Mouse (Mus musculus): ENCODE results near the gene Cd34. TPM values are rescaled to one million over a fixed set of nuclear protein-coding genes. Genes with fewer than 3 reads are reported as not detected.

Gene Cd34
- polyA plus RNA-seq, 1 experiment from 2014 or later: 53.7 TPM

- Histone ChIP-seq H3K27me3 (ENCODE audit: insufficient read depth, poor library complexity, severe bottlenecking) (peaks cover 26% of the 10 kb centered on the region), H3K9me3 (no peaks in the 10 kb centered on the region), H3K4me3 (no peak overlapping the region), H3K4me1 (replicated peaks) (peaks cover 8% of the 10 kb centered on the region), H3K36me3 (no peaks in the 10 kb centered on the region), H3K27ac (no peak overlapping the region)
- DNase-seq (ENCODE audit: low spot score): no peak
Observed at GRCm38 (mm10) chr1:194942912-194943311, 4.3 kb downstream of the Cd34 start.

- 91% methylated on average over 5 of the region's 5 CpGs for WGBS
- Histone ChIP-seq H3K27ac (no peak overlapping the region), H3K4me3 (no peak overlapping the region), H3K9me3 (no peaks in the 10 kb centered on the region), H3K36me3 (no peaks in the 10 kb centered on the region), H3K4me1 (replicated peaks) (peaks cover 8% of the 10 kb centered on the region), H3K27me3 (ENCODE audit: insufficient read depth, poor library complexity, severe bottlenecking) (peaks cover 21% of the 10 kb centered on the region)
- no peak for DNase-seq (ENCODE audit: low spot score)
Observed at GRCm38 (mm10) chr1:194943485-194943884, 4.9 kb downstream of the Cd34 start.

- Histone ChIP-seq H3K4me1 (replicated peaks) (no peaks in the 10 kb centered on the region), H3K27ac (no peak overlapping the region), H3K27me3 (ENCODE audit: insufficient read depth, poor library complexity, severe bottlenecking) (0 out of 2 replicates have a peak, but pooled peaks cover 2% of the 10 kb centered on the region), H3K36me3 (no peaks in the 10 kb centered on the region), H3K9me3 (no peaks in the 10 kb centered on the region), H3K4me3 (no peak overlapping the region)
- WGBS: 67% methylated on average over 2 of the region's 2 CpGs
- no peak for DNase-seq (ENCODE audit: low spot score)
Observed at GRCm38 (mm10) chr1:194945382-194945781, 6.8 kb downstream of the Cd34 start.

- DNase-seq (ENCODE audit: low spot score): no peak
- no peaks in the 10 kb centered on the region for H3K27me3 ChIP-seq (ENCODE audit: insufficient read depth, poor library complexity, severe bottlenecking)
- no peaks in the 10 kb centered on the region for H3K4me1 ChIP-seq (replicated peaks)
- no peak overlapping the region for H3K4me3 ChIP-seq
- 97% methylated on average over 1 of the region's 1 CpGs for WGBS
- H3K9me3 ChIP-seq: no peaks in the 10 kb centered on the region
- H3K36me3 ChIP-seq: no peaks in the 10 kb centered on the region
- H3K27ac ChIP-seq: no peak overlapping the region
Observed at GRCm38 (mm10) chr1:194946467-194946866, 7.8 kb downstream of the Cd34 start.

- Histone ChIP-seq H3K9me3 (no peaks in the 10 kb centered on the region), H3K4me3 (no peak overlapping the region), H3K27ac (no peak overlapping the region), H3K4me1 (replicated peaks) (no peaks in the 10 kb centered on the region), H3K36me3 (no peaks in the 10 kb centered on the region), H3K27me3 (ENCODE audit: insufficient read depth, poor library complexity, severe bottlenecking) (no peaks in the 10 kb centered on the region)
- 70% methylated on average over 2 of the region's 2 CpGs for WGBS
- no peak for DNase-seq (ENCODE audit: low spot score)
Observed at GRCm38 (mm10) chr1:194950913-194951312, 12.3 kb downstream of the Cd34 start.

GRCm38 (mm10) chr1:194952891-194953290, 14.3 kb downstream of the Cd34 start:
- Histone ChIP-seq H3K27me3 (ENCODE audit: insufficient read depth, poor library complexity, severe bottlenecking) (no peaks in the 10 kb centered on the region), H3K4me3 (no peak overlapping the region), H3K4me1 (replicated peaks) (no peaks in the 10 kb centered on the region), H3K36me3 (no peaks in the 10 kb centered on the region), H3K9me3 (no peaks in the 10 kb centered on the region), H3K27ac (no peak overlapping the region)
- WGBS: 95% methylated on average over 1 of the region's 1 CpGs
- no peak for DNase-seq (ENCODE audit: low spot score)

GRCm38 (mm10) chr1:194954694-194955093, 16.1 kb downstream of the Cd34 start:
- Histone ChIP-seq H3K27me3 (ENCODE audit: insufficient read depth, poor library complexity, severe bottlenecking) (no peaks in the 10 kb centered on the region), H3K27ac (no peak overlapping the region), H3K4me3 (no peak overlapping the region), H3K9me3 (no peaks in the 10 kb centered on the region), H3K4me1 (replicated peaks) (no peaks in the 10 kb centered on the region), H3K36me3 (no peaks in the 10 kb centered on the region)
- no peak for DNase-seq (ENCODE audit: low spot score)

- H3K4me3 ChIP-seq: no peak overlapping the region
- no peak overlapping the region for H3K27ac ChIP-seq
- no peaks in the 10 kb centered on the region for H3K27me3 ChIP-seq (ENCODE audit: insufficient read depth, poor library complexity, severe bottlenecking)
- H3K36me3 ChIP-seq: no peaks in the 10 kb centered on the region
- no peaks in the 10 kb centered on the region for H3K9me3 ChIP-seq
- DNase-seq (ENCODE audit: low spot score): no peak
- no peaks in the 10 kb centered on the region for H3K4me1 ChIP-seq (replicated peaks)
- 51% methylated on average over 2 of the region's 2 CpGs for WGBS
Observed at GRCm38 (mm10) chr1:194955749-194956148, 17.1 kb downstream of the Cd34 start.

GRCm38 (mm10) chr1:194957021-194957420, 18.4 kb downstream of the Cd34 start:
- Histone ChIP-seq H3K36me3 (no peaks in the 10 kb centered on the region), H3K27me3 (ENCODE audit: insufficient read depth, poor library complexity, severe bottlenecking) (no peaks in the 10 kb centered on the region), H3K4me3 (no peak overlapping the region), H3K4me1 (replicated peaks) (no peaks in the 10 kb centered on the region), H3K27ac (no peak overlapping the region), H3K9me3 (no peaks in the 10 kb centered on the region)
- DNase-seq (ENCODE audit: low spot score): no peak
- WGBS: 88% methylated on average over 2 of the region's 2 CpGs

GRCm38 (mm10) chr1:194962181-194962580, 23.6 kb downstream of the Cd34 start:
- H3K4me1 ChIP-seq (replicated peaks): no peaks in the 10 kb centered on the region
- no peaks in the 10 kb centered on the region for H3K36me3 ChIP-seq
- no peak overlapping the region for H3K4me3 ChIP-seq
- no peak overlapping the region for H3K27ac ChIP-seq
- no peaks in the 10 kb centered on the region for H3K9me3 ChIP-seq
- WGBS: 38% methylated on average over 5 of the region's 5 CpGs
- no peaks in the 10 kb centered on the region for H3K27me3 ChIP-seq (ENCODE audit: insufficient read depth, poor library complexity, severe bottlenecking)
- DNase-seq (ENCODE audit: low spot score): peak; percentile 56

GRCm38 (mm10) chr1:194962712-194963111, 24.1 kb downstream of the Cd34 start:
- no peak for DNase-seq (ENCODE audit: low spot score)
- no peak overlapping the region for H3K27ac ChIP-seq
- H3K4me1 ChIP-seq (replicated peaks): no peaks in the 10 kb centered on the region
- H3K4me3 ChIP-seq: no peak overlapping the region
- no peaks in the 10 kb centered on the region for H3K36me3 ChIP-seq
- H3K9me3 ChIP-seq: no peaks in the 10 kb centered on the region
- no peaks in the 10 kb centered on the region for H3K27me3 ChIP-seq (ENCODE audit: insufficient read depth, poor library complexity, severe bottlenecking)

- WGBS: 91% methylated on average over 4 of the region's 4 CpGs
- no peak for DNase-seq (ENCODE audit: low spot score)
- no peaks in the 10 kb centered on the region for H3K36me3 ChIP-seq
Observed at GRCm38 (mm10) chr1:194971980-194972379, 33.4 kb downstream of the Cd34 start.

GRCm38 (mm10) chr1:194976164-194976516, 37.5 kb downstream of the Cd34 start:
- Histone ChIP-seq H3K27ac (peak overlapping the region; percentile 88), H3K9me3 (no peaks in the 10 kb centered on the region), H3K4me3 (peak overlapping the region; percentile 75), H3K27me3 (ENCODE audit: insufficient read depth, poor library complexity, severe bottlenecking) (peaks cover 12% of the 10 kb centered on the region), H3K36me3 (no peaks in the 10 kb centered on the region), H3K4me1 (replicated peaks) (peaks cover 20% of the 10 kb centered on the region)
- 0% methylated on average over 42 of the region's 42 CpGs for WGBS
- peak; percentile 90 for DNase-seq (ENCODE audit: low spot score)

More at GRCm38 (mm10) chr1:194971980-194972379, 33.4 kb downstream of the Cd34 start:
- Histone ChIP-seq H3K27ac (no peak overlapping the region), H3K27me3 (ENCODE audit: insufficient read depth, poor library complexity, severe bottlenecking) (peaks cover 12% of the 10 kb centered on the region), H3K9me3 (no peaks in the 10 kb centered on the region), H3K4me1 (replicated peaks) (peaks cover 4% of the 10 kb centered on the region), H3K4me3 (no peak overlapping the region)

All from hindbrain, embryonic 10.5 days (tissue).